Mouse (Mus musculus) heart, embryonic 12.5 days (tissue): ENCODE data around the gene Atf6. TPM values are rescaled to one million over a fixed set of nuclear protein-coding genes. Genes with fewer than 3 reads are reported as not detected.

Experiments used
- ATAC-seq: fragments of 200-750 bp; cut with Nextera tagmentation; 2 replicates; pipeline ENCODE4 v1.8.0; 2017; ENCODE audit warnings: moderate TSS enrichment, moderate library complexity; ENCODE audit not compliant: insufficient number of reproducible peaks, low FRiP score
- H3K27ac ChIP-seq: fragments of 300-500 bp; sonication (generic); 2 replicates; pipeline ENCODE4 v1.5.1; 2016; ENCODE audit warnings: mild to moderate bottlenecking, moderate library complexity; ENCODE audit not compliant: poor library complexity, severe bottlenecking
- H3K27me3 ChIP-seq: fragments of 300-500 bp; sonication (generic); replicated peaks from 2 replicates; pipeline ENCODE4 v1.6.1; 2016; ENCODE audit warnings: mild to moderate bottlenecking, moderate library complexity
- H3K36me3 ChIP-seq: fragments of 300-500 bp; sonication (generic); 2 replicates; pipeline ENCODE4 v1.6.1; 2016; ENCODE audit warnings: mild to moderate bottlenecking, moderate library complexity
- H3K4me1 ChIP-seq: fragments of 300-500 bp; sonication (generic); replicated peaks from 2 replicates; pipeline ENCODE4 v1.6.1; 2016; ENCODE audit warnings: mild to moderate bottlenecking
- H3K4me2 ChIP-seq: fragments of 300-500 bp; sonication (generic); 2 replicates; pipeline ENCODE4 v1.6.1; 2016; ENCODE audit warnings: mild to moderate bottlenecking, moderate library complexity
- H3K4me3 ChIP-seq: fragments of 300-500 bp; sonication (generic); 2 replicates; pipeline ENCODE4 v1.5.1; 2016; ENCODE audit warnings: mild to moderate bottlenecking
- H3K9ac ChIP-seq: fragments of 300-500 bp; sonication (generic); 2 replicates; pipeline ENCODE4 v1.6.1; 2016; ENCODE audit warnings: mild to moderate bottlenecking, moderate library complexity
- H3K9me3 ChIP-seq: fragments of 300-500 bp; sonication (generic); replicated peaks from 2 replicates; pipeline ENCODE4 v1.6.1; 2016; ENCODE audit warnings: mild to moderate bottlenecking, moderate library complexity
- WGBS: fragments of 180-500 bp; shearing (Covaris S2); methylation state at CpG from one replicate; pipeline ENCODE4 v1.1.7; 2016; 5-methylcytosine and 5-hydroxymethylcytosine counted together
- polyA plus RNA-seq: library from polyadenylated mRNA; unstranded; fragments of >200 nt; fragmentation: Nextera tagmentation; extraction: Ambion mirVana; gene quantifications from 2 replicates; pipeline ENCODE4 v1.2.1, GENCODE M21; 2016

Atf6 gene
- polyA plus RNA-seq, 1 experiment from 2014 or later, result 15.0 TPM

- WGBS, result 46% methylated on average over 3 of the region's 3 CpGs
- H3K4me3 ChIP-seq, result no peak overlapping the region
- peaks cover 41% of the 10 kb centered on the region for H3K4me1 ChIP-seq
Observed at GRCm38 (mm10) chr1:170862435-170862717, 5.2 kb downstream of the Atf6 start.

DNA sequence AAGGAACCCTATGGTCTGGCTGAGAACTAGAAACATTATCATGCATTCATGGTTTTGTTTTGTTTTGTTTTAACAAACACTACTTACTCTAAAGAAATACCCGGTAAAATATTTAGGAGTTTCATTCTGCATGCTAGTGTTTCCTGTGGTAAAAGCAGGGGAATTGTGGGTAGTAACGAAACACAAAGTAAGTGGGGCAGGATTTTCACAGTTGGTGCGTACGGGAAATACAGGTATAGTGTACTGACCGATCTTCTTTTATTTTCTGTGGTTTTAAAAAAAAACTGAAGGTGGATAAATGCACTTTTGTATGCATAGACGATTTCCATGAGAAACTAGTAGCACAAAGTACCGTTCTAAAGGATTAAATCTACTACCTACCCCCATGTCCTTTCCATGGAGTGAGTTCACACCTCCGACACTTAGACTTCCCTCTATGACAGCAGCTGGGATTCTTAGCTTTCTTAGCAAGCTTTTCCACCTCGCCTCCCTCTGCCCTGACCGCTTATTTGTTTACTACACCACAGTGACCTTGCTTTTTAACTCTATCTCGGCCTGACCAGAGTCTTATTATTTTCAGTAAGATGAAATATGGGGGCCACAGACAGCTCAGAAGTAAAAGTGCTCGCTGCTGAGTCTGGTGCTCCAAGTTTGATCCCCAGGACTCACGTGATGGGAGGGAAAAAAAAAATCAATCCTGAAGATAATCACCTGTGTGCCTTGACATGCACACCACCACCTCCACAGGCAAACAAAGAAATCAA lies 5.7 kb downstream of the Atf6 start:
- H3K9me3 ChIP-seq, result no peaks in the 10 kb centered on the region
- H3K27ac ChIP-seq, result no peak overlapping the region
- H3K36me3 ChIP-seq, result no peaks in the 10 kb centered on the region
- no peak overlapping the region; the same call in 1 of the 2 replicates for H3K4me2 ChIP-seq
- no peak overlapping the region for H3K9ac ChIP-seq
- H3K27me3 ChIP-seq, result no peaks in the 10 kb centered on the region
- no peak overlapping the region for H3K4me3 ChIP-seq
- H3K4me1 ChIP-seq, result peaks cover 38% of the 10 kb centered on the region
- WGBS, result 69% methylated on average over 13 of the region's 13 CpGs
- ATAC-seq, result no peak

More at GRCm38 (mm10) chr1:170862435-170862717, 5.2 kb downstream of the Atf6 start:
- no peak for ATAC-seq
- no peak overlapping the region for H3K9ac ChIP-seq
- H3K36me3 ChIP-seq, result no peaks in the 10 kb centered on the region
- H3K27me3 ChIP-seq, result no peaks in the 10 kb centered on the region
- peak overlapping the region; percentile 28 for H3K4me2 ChIP-seq
- H3K9me3 ChIP-seq, result no peaks in the 10 kb centered on the region
- peak overlapping the region; percentile 32; the same call in 1 of the 2 replicates for H3K27ac ChIP-seq

- Histone ChIP-seq H3K4me3 (no peak overlapping the region), H3K36me3 (0 out of 2 replicates have a peak, but pooled peaks cover 3% of the 10 kb centered on the region), H3K27ac (no peak overlapping the region), H3K9ac (no peak overlapping the region), H3K4me2 (no peak overlapping the region), H3K27me3 (no peaks in the 10 kb centered on the region), H3K4me1 (peaks cover 34% of the 10 kb centered on the region), H3K9me3 (no peaks in the 10 kb centered on the region)
- no peak for ATAC-seq
- 72% methylated on average over 2 of the region's 2 CpGs for WGBS
Observed at GRCm38 (mm10) chr1:170858872-170859271, 8.7 kb downstream of the Atf6 start.

DNA sequence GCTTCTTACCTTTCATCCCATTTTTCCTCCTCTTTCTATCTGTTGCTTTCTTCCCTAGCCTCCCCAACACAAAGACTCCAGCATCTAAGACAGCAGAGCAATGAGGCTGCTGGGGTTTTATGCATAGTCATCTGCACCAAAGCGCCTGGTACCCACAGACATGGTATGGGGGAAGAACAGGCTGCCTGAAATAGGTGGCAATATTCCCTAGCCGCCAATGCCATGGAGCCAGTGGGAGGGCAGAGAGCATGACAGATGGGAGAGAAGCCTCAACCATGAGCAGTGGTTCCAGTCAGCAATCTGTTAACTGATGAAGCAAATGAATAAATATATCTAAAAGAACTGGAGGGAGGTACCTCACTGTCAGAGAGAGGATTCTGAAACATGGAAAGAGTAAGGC lies 10.2 kb downstream of the Atf6 start:
- ATAC-seq, result no peak

GRCm38 (mm10) chr1:170855056-170855760 lies 12.4 kb downstream of the Atf6 start:
- Histone ChIP-seq H3K4me3 (no peak overlapping the region), H3K36me3 (peaks cover 9% of the 10 kb centered on the region; the same call in 1 of the 2 replicates), H3K4me1 (peaks cover 23% of the 10 kb centered on the region), H3K27me3 (no peaks in the 10 kb centered on the region), H3K4me2 (no peak overlapping the region), H3K27ac (no peak overlapping the region), H3K9ac (0 out of 2 replicates have a peak overlapping the region, but pooled peaks have one; percentile 18), H3K9me3 (no peaks in the 10 kb centered on the region)
- peak; percentile 53; the same call in 1 of the 2 replicates for ATAC-seq
- WGBS, result 73% methylated on average over 13 of the region's 13 CpGs

More for the DNA sequence above, 10.2 kb downstream of the Atf6 start:
- Histone ChIP-seq H3K36me3 (0 out of 2 replicates have a peak, but pooled peaks cover 6% of the 10 kb centered on the region), H3K27ac (no peak overlapping the region), H3K4me1 (peaks cover 22% of the 10 kb centered on the region), H3K9me3 (no peaks in the 10 kb centered on the region), H3K27me3 (no peaks in the 10 kb centered on the region), H3K4me3 (no peak overlapping the region), H3K9ac (no peak overlapping the region), H3K4me2 (no peak overlapping the region)
- 76% methylated on average over 2 of the region's 2 CpGs for WGBS

- Histone ChIP-seq H3K27me3 (no peaks in the 10 kb centered on the region), H3K36me3 (peaks cover 16% of the 10 kb centered on the region; the same call in 1 of the 2 replicates), H3K4me3 (no peak overlapping the region), H3K4me2 (no peak overlapping the region), H3K27ac (no peak overlapping the region), H3K4me1 (peaks cover 27% of the 10 kb centered on the region), H3K9me3 (no peaks in the 10 kb centered on the region), H3K9ac (no peak overlapping the region)
- WGBS, result 99% methylated on average over 3 of the region's 3 CpGs
- ATAC-seq, result no peak
Observed at GRCm38 (mm10) chr1:170853604-170854003, 14.0 kb downstream of the Atf6 start.

DNA sequence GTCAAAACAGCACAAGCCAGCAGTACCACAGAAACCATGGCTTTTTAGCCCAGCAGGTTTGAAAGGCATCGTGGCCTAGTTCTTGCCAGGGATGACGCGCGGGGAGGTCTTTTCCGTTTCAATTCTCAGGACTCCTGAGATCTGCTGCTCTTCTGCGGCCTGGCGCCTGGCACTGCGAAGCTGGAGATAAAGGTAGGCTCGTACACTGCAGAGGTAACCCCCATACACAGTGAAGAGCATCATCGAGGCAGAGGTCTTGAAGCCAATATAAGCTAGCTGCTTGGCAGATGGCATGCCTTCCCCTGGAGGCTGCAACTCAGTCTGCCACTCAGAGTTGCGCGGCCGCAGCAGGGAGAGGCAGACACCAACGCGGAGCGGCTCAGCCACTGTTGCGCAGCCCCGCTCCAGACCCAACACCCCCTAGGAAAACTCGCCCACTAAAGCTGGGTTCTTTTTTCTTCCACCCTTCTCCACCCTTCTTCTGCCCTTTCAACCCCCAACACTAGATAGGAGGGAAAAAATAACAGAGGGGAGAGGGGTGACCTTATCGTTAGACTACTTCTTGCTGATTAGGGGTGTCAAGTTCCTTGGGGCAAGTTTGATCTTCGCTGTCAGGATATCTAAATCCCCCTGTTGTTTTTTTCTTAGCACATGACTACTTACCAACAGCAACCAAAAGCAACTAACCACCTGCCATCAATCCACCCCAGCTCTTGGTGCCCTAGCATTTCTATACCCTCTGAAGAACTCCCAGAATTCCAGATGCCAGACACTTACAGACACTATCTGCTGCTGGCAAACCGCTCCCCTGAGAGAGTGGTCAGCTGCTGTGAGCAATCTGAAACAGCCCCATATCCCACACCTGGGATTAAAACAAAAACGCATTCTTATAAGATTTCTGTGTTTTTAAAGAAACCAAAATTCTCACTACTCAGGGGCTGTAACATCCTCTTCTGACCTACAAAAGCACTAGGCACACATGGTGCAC lies 16.6 kb downstream of the Atf6 start:
- H3K27ac ChIP-seq, result peak overlapping the region; percentile 62
- 0 out of 2 replicates have a peak overlapping the region, but pooled peaks have one; percentile 8 for H3K9ac ChIP-seq
- H3K4me2 ChIP-seq, result peak overlapping the region; percentile 54
- 35% methylated on average over 23 of the region's 23 CpGs for WGBS
- no peaks in the 10 kb centered on the region for H3K9me3 ChIP-seq
- peak; percentile 10; the same call in 1 of the 2 replicates for ATAC-seq
- peaks cover 23% of the 10 kb centered on the region; the same call in 1 of the 2 replicates for H3K36me3 ChIP-seq
- peak overlapping the region; percentile 17; the same call in 1 of the 2 replicates for H3K4me3 ChIP-seq
- peaks cover 26% of the 10 kb centered on the region for H3K4me1 ChIP-seq
- H3K27me3 ChIP-seq, result no peaks in the 10 kb centered on the region

DNA sequence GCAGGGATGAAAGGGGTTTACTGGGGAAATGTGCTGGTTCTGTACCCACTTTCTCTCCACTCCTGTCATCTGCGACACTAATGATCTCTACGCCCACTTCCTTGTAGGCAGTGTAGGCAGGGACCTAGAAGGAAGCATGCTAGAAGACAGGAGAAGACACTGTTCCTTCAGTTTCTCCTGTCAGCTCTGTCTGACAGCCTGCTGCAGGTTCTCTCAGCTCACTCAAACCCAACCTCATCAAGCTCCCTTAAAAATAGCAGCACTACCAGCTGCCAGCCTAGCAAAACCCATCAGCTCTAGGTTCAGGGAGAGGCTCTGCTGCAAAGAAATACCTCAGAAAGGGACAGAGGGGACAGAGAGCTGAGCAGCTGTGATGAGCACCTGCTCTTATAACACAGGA lies 17.6 kb downstream of the Atf6 start:
- no peak for ATAC-seq

DNA sequence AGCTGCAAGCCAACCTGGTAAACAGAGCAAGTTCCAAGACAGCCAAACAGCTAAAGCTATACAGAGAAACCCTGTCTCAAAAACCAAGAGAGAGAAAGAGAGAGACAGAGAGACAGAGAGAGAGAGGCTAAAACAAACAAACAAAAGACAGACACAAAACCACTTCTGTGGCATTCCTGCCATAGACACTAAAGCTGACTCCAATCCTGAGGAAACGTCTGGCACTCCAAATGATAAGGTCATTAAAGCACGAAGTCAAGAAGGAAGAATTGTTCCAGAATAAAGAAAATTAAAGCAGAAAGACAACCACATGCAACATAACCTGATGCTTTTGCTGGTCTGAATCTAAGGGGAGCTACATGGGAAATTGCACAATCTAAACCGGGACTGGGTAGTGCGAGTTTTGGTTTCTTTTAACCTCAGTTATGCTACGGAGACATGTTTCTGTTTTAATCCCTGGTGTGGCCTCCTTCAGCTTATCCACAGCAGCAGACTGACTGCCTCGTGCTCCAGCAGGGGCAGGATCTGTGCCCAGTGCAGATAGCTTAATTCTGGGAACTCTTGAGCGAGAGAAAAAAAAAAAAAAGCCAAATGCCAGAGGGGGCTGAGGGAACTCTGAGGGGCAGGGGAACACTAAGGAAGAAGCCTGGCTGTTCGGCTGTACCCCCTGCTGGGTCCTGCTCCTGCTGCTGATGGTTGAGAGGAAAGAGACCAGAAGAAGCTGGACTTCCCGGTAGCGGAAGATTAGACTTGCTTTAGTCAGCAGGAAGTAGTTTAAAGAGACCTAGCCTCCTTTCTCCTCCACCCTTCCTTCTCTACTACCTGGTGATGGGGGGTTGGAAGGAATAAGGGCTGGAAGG lies 21.9 kb downstream of the Atf6 start:
- 9% methylated on average over 10 of the region's 10 CpGs for WGBS
- Histone ChIP-seq H3K27me3 (no peaks in the 10 kb centered on the region), H3K4me1 (peaks cover 26% of the 10 kb centered on the region), H3K27ac (peak overlapping the region; percentile 82), H3K9me3 (no peaks in the 10 kb centered on the region), H3K4me2 (peak overlapping the region; percentile 49), H3K4me3 (no peak overlapping the region), H3K36me3 (peaks cover 20% of the 10 kb centered on the region; the same call in 1 of the 2 replicates), H3K9ac (no peak overlapping the region)
- peak; percentile 76 for ATAC-seq

More for the DNA sequence above, 17.6 kb downstream of the Atf6 start:
- H3K36me3 ChIP-seq, result peaks cover 23% of the 10 kb centered on the region; the same call in 1 of the 2 replicates
- 98% methylated on average over 2 of the region's 2 CpGs for WGBS
- H3K9ac ChIP-seq, result no peak overlapping the region
- H3K27ac ChIP-seq, result no peak overlapping the region
- no peak overlapping the region for H3K4me3 ChIP-seq
- no peaks in the 10 kb centered on the region for H3K27me3 ChIP-seq
- H3K4me2 ChIP-seq, result no peak overlapping the region
- H3K4me1 ChIP-seq, result peaks cover 30% of the 10 kb centered on the region
- no peaks in the 10 kb centered on the region for H3K9me3 ChIP-seq

DNA sequence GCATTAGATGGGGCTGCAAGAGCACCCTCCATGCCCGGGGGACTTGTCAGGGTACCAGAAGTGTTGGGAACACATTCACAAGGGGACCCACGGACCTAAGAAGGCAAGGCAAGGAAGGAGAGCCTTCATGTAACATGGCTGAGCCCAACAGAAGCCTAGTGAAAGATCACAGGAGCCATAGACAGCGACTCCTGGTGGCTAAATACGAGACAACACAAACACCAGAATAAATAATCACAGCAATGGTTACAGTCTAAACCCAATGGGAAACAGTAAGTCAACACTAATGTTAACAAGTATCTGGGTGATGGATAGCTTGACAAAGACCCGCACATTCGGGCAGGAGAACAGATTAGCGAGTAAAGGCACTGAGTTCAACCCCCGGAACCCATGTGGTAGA lies 23.2 kb downstream of the Atf6 start:
- H3K4me1 ChIP-seq, result peaks cover 17% of the 10 kb centered on the region
- H3K4me3 ChIP-seq, result no peak overlapping the region
- no peaks in the 10 kb centered on the region for H3K9me3 ChIP-seq
- peaks cover 18% of the 10 kb centered on the region for H3K36me3 ChIP-seq
- ATAC-seq, result 0 out of 2 replicates have a peak, but pooled peaks have one; percentile 20
- H3K4me2 ChIP-seq, result no peak overlapping the region
- H3K27ac ChIP-seq, result no peak overlapping the region
- H3K9ac ChIP-seq, result no peak overlapping the region
- H3K27me3 ChIP-seq, result no peaks in the 10 kb centered on the region
- WGBS, result 58% methylated on average over 8 of the region's 8 CpGs
